In genomic region chr12:4972939-4973338, GRCm38 (mm10) we compare ENCODE assay signal across 8 mouse cellular contexts. TPM values are rescaled to one million over a fixed set of nuclear protein-coding genes. Genes with fewer than 3 reads are reported as not detected.
DNase-seq lines count a peak whose midpoint lies in the region; TF ChIP-seq lines count a peak whose summit lies in the region.
"Had no signal": no experiment of that assay in that cellular context is flagged by ENCODE, and none has a peak within 500 bp of the region (broad histone marks: within the 10 kb centered on the region; RNA-seq: fewer than 3 reads in every experiment).

No protein-coding gene starts in this region.

- no peaks in the 10 kb centered on the region for H3K27me3 ChIP-seq in E14TG2a.4 (ENCODE audit: insufficient read depth, low read length)
- H3K27me3 ChIP-seq: liver, embryonic 15.5 days had no signal

- H3K9me3 ChIP-seq in E14TG2a.4 (ENCODE audit: low read length): no peaks in the 10 kb centered on the region
- H3K9me3 ChIP-seq: liver, embryonic 15.5 days had no signal

- no peaks in the 10 kb centered on the region for H3K4me1 ChIP-seq in E14TG2a.4 (replicated peaks; ENCODE audit: low read depth, low read length)
- H3K4me1 ChIP-seq: liver, embryonic 15.5 days had no signal

- no peak overlapping the region for H3K4me3 ChIP-seq in E14TG2a.4 (replicated peaks; ENCODE audit: low read length)
- H3K4me3 ChIP-seq: liver, embryonic 15.5 days had no signal

- H3K36me3 ChIP-seq in E14TG2a.4 (ENCODE audit: insufficient read depth, low read length): peaks cover 47% of the 10 kb centered on the region

- TF ChIP-seq CTCF in E14TG2a.4 (conservative IDR thresholded peaks at IDR 0.05; ENCODE audit: low read length): peak; percentile 86

- DNase-seq in CD4-positive helper T cell, adult 2 months (ENCODE audit: low read depth, low spot score): peak; percentile 67
- peak; percentile 76 for DNase-seq in c-Kit-positive CD71-positive TER-119-negative erythroid progenitor cells, embryonic 14.5 days (ENCODE audit: low read depth)
- DNase-seq in frontal cortex, postnatal 25 days (ENCODE audit: low spot score in 2 of 2): peak; percentile 70 to 71
- DNase-seq in layer of hippocampus, adult 18-20 months (ENCODE audit: low spot score in 2 of 2): peak; percentile 28 to 90
- peak; percentile 77 for DNase-seq in lung, postnatal 25 days (ENCODE audit: low spot score)
- DNase-seq in spleen, postnatal 10 days (ENCODE audit: low spot score in 2 of 2): peak; percentile 72 to 90

RNA-seq across cellular contexts. Expression of gene Atad2b, which starts 55.8 kb away (rescaled TPM):
- total RNA-seq in layer of hippocampus, adult 18-20 months (2021): 10 to 100 TPM; 32.8 to 33.2 TPM
